Mouse (Mus musculus) heart, adult 2 months (tissue): ENCODE data around the gene Spef1.

Experiments used
- CTCF ChIP-seq: fragments of 200-600 bp; IDR thresholded peaks from 2 replicates; pipeline ENCODE4 v1.8.1; 2022; ENCODE audit warnings: antibody characterized with exemption, mild to moderate bottlenecking, moderate library complexity
- POLR2A ChIP-seq: fragments of 200-500 bp; IDR thresholded peaks from 2 replicates; pipeline ENCODE4 v1.6.1; 2011; ENCODE audit warnings: mild to moderate bottlenecking, low read depth, low read length, control low read depth; ENCODE audit not compliant: insufficient read depth

GRCm38 (mm10) chr2:131152166-131152730, 34.8 kb downstream of the Spef1 start:
- no peak for TF ChIP-seq CTCF
- TF ChIP-seq POLR2A = no peak
